Mouse (Mus musculus) hindbrain, embryonic 12.5 days (tissue): ENCODE measurements around the gene Polr3b. TPM values are rescaled to one million over a fixed set of nuclear protein-coding genes. Genes with fewer than 3 reads are reported as not detected.
A peak's percentile ranks its signal among the peaks of the same experiment; 100 is the strongest.

ENCODE experiments used
- ATAC-seq: fragments of 200-750 bp; cut with Nextera tagmentation; 2 replicates; pipeline ENCODE4 v1.8.0; 2017; ENCODE audit warnings: moderate TSS enrichment; ENCODE audit not compliant: low FRiP score
- H3K27ac ChIP-seq: fragments of 300-500 bp; sonication (generic); 2 replicates; pipeline ENCODE4 v1.5.1; 2016; ENCODE audit warnings: mild to moderate bottlenecking
- H3K27me3 ChIP-seq: fragments of 300-500 bp; sonication (generic); 2 replicates; pipeline ENCODE4 v1.6.1; 2016; ENCODE audit warnings: mild to moderate bottlenecking
- H3K36me3 ChIP-seq: fragments of 300-500 bp; sonication (generic); 2 replicates; pipeline ENCODE4 v1.6.1; 2016; ENCODE audit warnings: mild to moderate bottlenecking
- H3K4me1 ChIP-seq: fragments of 300-500 bp; sonication (generic); 2 replicates; pipeline ENCODE4 v1.6.1; 2016
- H3K4me2 ChIP-seq: fragments of 300-500 bp; sonication (generic); replicated peaks from 2 replicates; pipeline ENCODE4 v1.6.1; 2016; ENCODE audit warnings: mild to moderate bottlenecking
- H3K4me3 ChIP-seq: fragments of 300-500 bp; sonication (generic); 2 replicates; pipeline ENCODE4 v1.5.1; 2016; ENCODE audit warnings: mild to moderate bottlenecking
- H3K9ac ChIP-seq: fragments of 300-500 bp; sonication (generic); 2 replicates; pipeline ENCODE4 v1.6.1; 2016; ENCODE audit warnings: mild to moderate bottlenecking, moderate library complexity
- H3K9me3 ChIP-seq: fragments of 300-500 bp; sonication (generic); replicated peaks from 2 replicates; pipeline ENCODE4 v1.6.1; 2016; ENCODE audit warnings: mild to moderate bottlenecking
- WGBS: fragments of 180-500 bp; shearing (Covaris S2); methylation state at CpG from one replicate; pipeline ENCODE4 v1.1.7; 2016; 5-methylcytosine and 5-hydroxymethylcytosine counted together
- polyA plus RNA-seq: library from polyadenylated mRNA; unstranded; fragments of >200 nt; fragmentation: Nextera tagmentation; extraction: Ambion mirVana; gene quantifications from 2 replicates; pipeline ENCODE4 v1.2.1, GENCODE M21; 2016

Polr3b gene
- polyA plus RNA-seq, 1 experiment from 2014 or later = 19.3 TPM

- H3K27me3 ChIP-seq = no peaks in the 10 kb centered on the region
- H3K9ac ChIP-seq = no peak overlapping the region
- H3K27ac ChIP-seq = no peak overlapping the region
- H3K9me3 ChIP-seq = no peaks in the 10 kb centered on the region
- peaks cover 14% of the 10 kb centered on the region for H3K36me3 ChIP-seq
- WGBS = 88% methylated on average over 12 of the region's 12 CpGs
- ATAC-seq = no peak
- H3K4me1 ChIP-seq = peaks cover 12% of the 10 kb centered on the region
- no peak overlapping the region for H3K4me2 ChIP-seq
- no peak overlapping the region for H3K4me3 ChIP-seq
Measured at GRCm38 (mm10) chr10:84727005-84727404, 104.9 kb downstream of the Polr3b start.

- WGBS = 86% methylated on average over 4 of the region's 4 CpGs
- H3K36me3 ChIP-seq = peaks cover 14% of the 10 kb centered on the region
- no peaks in the 10 kb centered on the region for H3K27me3 ChIP-seq
- H3K27ac ChIP-seq = no peak overlapping the region
- no peaks in the 10 kb centered on the region for H3K9me3 ChIP-seq
- no peak overlapping the region for H3K9ac ChIP-seq
- peaks cover 4% of the 10 kb centered on the region; the same call in 1 of the 2 replicates for H3K4me1 ChIP-seq
- no peak overlapping the region for H3K4me3 ChIP-seq
- no peak overlapping the region for H3K4me2 ChIP-seq
- no peak for ATAC-seq
Measured at GRCm38 (mm10) chr10:84727760-84728159, 105.7 kb downstream of the Polr3b start.

GRCm38 (mm10) chr10:84730078-84730477 lies 108.0 kb downstream of the Polr3b start:
- H3K27me3 ChIP-seq = no peaks in the 10 kb centered on the region
- no peak overlapping the region for H3K9ac ChIP-seq
- H3K27ac ChIP-seq = no peak overlapping the region
- ATAC-seq = no peak
- WGBS = 86% methylated on average over 3 of the region's 3 CpGs
- no peak overlapping the region for H3K4me2 ChIP-seq
- peaks cover 14% of the 10 kb centered on the region for H3K36me3 ChIP-seq
- 0 out of 2 replicates have a peak, but pooled peaks cover 2% of the 10 kb centered on the region for H3K4me1 ChIP-seq
- no peaks in the 10 kb centered on the region for H3K9me3 ChIP-seq
- no peak overlapping the region for H3K4me3 ChIP-seq

- Histone ChIP-seq H3K4me2 (no peak overlapping the region), H3K9me3 (no peaks in the 10 kb centered on the region), H3K27me3 (no peaks in the 10 kb centered on the region), H3K4me1 (0 out of 2 replicates have a peak, but pooled peaks cover 2% of the 10 kb centered on the region), H3K27ac (no peak overlapping the region), H3K4me3 (no peak overlapping the region), H3K9ac (no peak overlapping the region), H3K36me3 (peaks cover 6% of the 10 kb centered on the region; the same call in 1 of the 2 replicates)
- 87% methylated on average over 9 of the region's 9 CpGs for WGBS
- no peak for ATAC-seq
Measured at GRCm38 (mm10) chr10:84730956-84731355, 108.9 kb downstream of the Polr3b start.

- H3K9me3 ChIP-seq = no peaks in the 10 kb centered on the region
- no peaks in the 10 kb centered on the region for H3K27me3 ChIP-seq
- H3K27ac ChIP-seq = no peak overlapping the region
- H3K9ac ChIP-seq = no peak overlapping the region
- 0 out of 2 replicates have a peak, but pooled peaks cover under 1% of the 10 kb centered on the region for H3K4me1 ChIP-seq
- no peak overlapping the region for H3K4me3 ChIP-seq
- H3K36me3 ChIP-seq = no peaks in the 10 kb centered on the region
- WGBS = 76% methylated on average over 6 of the region's 6 CpGs
- ATAC-seq = no peak
- H3K4me2 ChIP-seq = no peak overlapping the region
Measured at GRCm38 (mm10) chr10:84733511-84733910, 111.4 kb downstream of the Polr3b start.

GRCm38 (mm10) chr10:84754851-84755785 lies 133.0 kb downstream of the Polr3b start:
- H3K9me3 ChIP-seq = no peaks in the 10 kb centered on the region
- peaks cover 59% of the 10 kb centered on the region for H3K27me3 ChIP-seq
- under 1% methylated on average over 58 of the region's 66 CpGs for WGBS
- H3K4me3 ChIP-seq = peak overlapping the region; percentile 51
- peak overlapping the region; percentile 76 for H3K4me2 ChIP-seq
- peaks cover 48% of the 10 kb centered on the region for H3K4me1 ChIP-seq
- ATAC-seq = peak; percentile 74
- no peaks in the 10 kb centered on the region for H3K36me3 ChIP-seq
- peak overlapping the region; percentile 93 for H3K27ac ChIP-seq
- H3K9ac ChIP-seq = peak overlapping the region; percentile 59

- Histone ChIP-seq H3K4me3 (peak within 1 kb of the TSS; percentile 51), H3K9me3 (no peaks in the 10 kb centered on the region), H3K4me1 (peaks cover 55% of the 10 kb centered on the region), H3K4me2 (peak within 1 kb of the TSS; percentile 76), H3K9ac (peak within 1 kb of the TSS; percentile 68), H3K27me3 (peaks cover 59% of the 10 kb centered on the region), H3K27ac (peak within 1 kb of the TSS; percentile 93), H3K36me3 (no peaks in the 10 kb centered on the region)
- WGBS = 2% methylated on average over 24 of the region's 24 CpGs
- ATAC-seq = peak; percentile 69
Measured at GRCm38 (mm10) chr10:84755786-84756203, 133.7 kb downstream of the Polr3b start, which contains the start of gene Rfx4. Gene Rfx4 (plus strand): TSS chr10:84756062.

- no peaks in the 10 kb centered on the region for H3K9me3 ChIP-seq
- peak overlapping the region; percentile 85 for H3K27ac ChIP-seq
- peak overlapping the region; percentile 51 for H3K4me3 ChIP-seq
- peaks cover 56% of the 10 kb centered on the region for H3K4me1 ChIP-seq
- peak overlapping the region; percentile 76 for H3K4me2 ChIP-seq
- H3K9ac ChIP-seq = peak overlapping the region; percentile 68
- H3K27me3 ChIP-seq = peaks cover 59% of the 10 kb centered on the region
- H3K36me3 ChIP-seq = no peaks in the 10 kb centered on the region
- WGBS = under 1% methylated on average over 42 of the region's 42 CpGs
- no peak for ATAC-seq
Measured at GRCm38 (mm10) chr10:84756435-84757095, 134.5 kb downstream of the Polr3b start.

- peak overlapping the region; percentile 68 for H3K9ac ChIP-seq
- H3K4me2 ChIP-seq = peak overlapping the region; percentile 76
- H3K9me3 ChIP-seq = no peaks in the 10 kb centered on the region
- H3K4me3 ChIP-seq = peak overlapping the region; percentile 51
- peaks cover 61% of the 10 kb centered on the region for H3K27me3 ChIP-seq
- H3K36me3 ChIP-seq = no peaks in the 10 kb centered on the region
- 2% methylated on average over 22 of the region's 22 CpGs for WGBS
- peaks cover 62% of the 10 kb centered on the region for H3K4me1 ChIP-seq
- H3K27ac ChIP-seq = peak overlapping the region; percentile 85; the same call in 1 of the 2 replicates
- ATAC-seq = no peak
Measured at GRCm38 (mm10) chr10:84757426-84758199, 135.5 kb downstream of the Polr3b start.

- 0 out of 2 replicates have a peak overlapping the region, but pooled peaks have one; percentile 85 for H3K27ac ChIP-seq
- H3K4me2 ChIP-seq = peak overlapping the region; percentile 76
- peaks cover 55% of the 10 kb centered on the region for H3K27me3 ChIP-seq
- H3K4me1 ChIP-seq = peaks cover 64% of the 10 kb centered on the region
- H3K36me3 ChIP-seq = no peaks in the 10 kb centered on the region
- no peak for ATAC-seq
- WGBS = under 1% methylated on average over 5 of the region's 5 CpGs
- peak overlapping the region; percentile 51 for H3K4me3 ChIP-seq
- no peaks in the 10 kb centered on the region for H3K9me3 ChIP-seq
- peak overlapping the region; percentile 68 for H3K9ac ChIP-seq
Measured at GRCm38 (mm10) chr10:84758200-84758468, 136.0 kb downstream of the Polr3b start.

GRCm38 (mm10) chr10:84758483-84759431 lies 136.7 kb downstream of the Polr3b start:
- ATAC-seq = no peak
- Histone ChIP-seq H3K4me2 (peak overlapping the region; percentile 76), H3K27me3 (peaks cover 52% of the 10 kb centered on the region), H3K9me3 (no peaks in the 10 kb centered on the region), H3K9ac (peak overlapping the region; percentile 68), H3K4me3 (peak overlapping the region; percentile 51), H3K4me1 (peaks cover 66% of the 10 kb centered on the region), H3K36me3 (no peaks in the 10 kb centered on the region), H3K27ac (peak overlapping the region; percentile 84)
- WGBS = under 1% methylated on average over 51 of the region's 51 CpGs
